Mouse (Mus musculus) testis, adult 2 months (tissue): ENCODE data around the gene Dcst2.

Experiments
- CTCF ChIP-seq: fragments of 200-500 bp; IDR thresholded peaks from 2 replicates; pipeline ENCODE4 v1.5.1; 2012; ENCODE audit warnings: low read depth, mild to moderate bottlenecking, inconsistent platforms, low read length, moderate library complexity; ENCODE audit not compliant: control insufficient read depth, insufficient read depth, insufficient replicate concordance
- POLR2A ChIP-seq: fragments of 200-500 bp; IDR thresholded peaks from 2 replicates; pipeline ENCODE4 v1.6.1; 2012; ENCODE audit warnings: low read depth, mild to moderate bottlenecking, inconsistent platforms, low read length, moderate library complexity; ENCODE audit not compliant: control insufficient read depth

DNA sequence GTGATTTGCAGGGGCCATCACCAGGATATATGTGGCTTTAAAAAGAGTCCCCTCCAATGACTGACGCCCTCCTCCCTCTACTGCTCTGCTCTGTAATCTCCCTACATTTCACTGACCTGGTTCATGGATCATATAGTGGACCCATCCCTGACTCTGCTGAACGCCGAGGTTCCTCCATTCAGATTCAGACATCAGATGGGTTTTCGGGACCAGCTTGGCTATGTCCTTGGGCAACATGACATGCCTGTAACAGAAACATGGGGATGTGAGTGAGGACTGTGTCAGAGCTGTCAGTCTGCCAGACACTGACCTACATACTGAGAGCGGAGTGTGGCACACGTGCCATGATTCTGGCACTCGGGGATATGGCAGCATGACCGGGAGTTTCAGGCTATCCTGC, 54.4 kb downstream of the Dcst2 start:
- TF ChIP-seq POLR2A = no peak
- TF ChIP-seq CTCF = no peak
